Mouse (Mus musculus) frontal cortex, adult (tissue): ENCODE measurements around the gene Tmem101.

Source experiments
- ATAC-seq: cut with Nextera tagmentation; 2 replicates; pipeline ENCODE4 v1.9.2; 2017; ENCODE audit warnings: mild to moderate bottlenecking, moderate library complexity, mixed read lengths; ENCODE audit not compliant: low TSS enrichment

Tmem101 gene

DNA sequence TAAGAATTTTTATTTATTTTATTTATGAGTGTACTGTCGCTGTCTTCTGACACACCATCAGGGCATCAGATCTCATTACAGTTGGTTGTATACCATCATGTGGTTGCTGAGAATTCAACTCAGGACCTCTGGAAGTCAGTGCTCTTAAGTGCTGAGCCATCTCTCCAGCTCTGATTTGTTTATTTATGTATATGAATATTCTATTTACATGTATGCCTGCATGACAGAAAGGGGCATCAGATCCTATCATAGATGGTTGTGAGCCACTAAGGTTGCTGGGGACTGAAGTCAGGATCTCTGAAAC lies 534 bp upstream of the Tmem101 start:
- no peak for ATAC-seq

GRCm38 (mm10) chr11:102147213-102147989 lies 8.8 kb downstream of the Tmem101 start:
- ATAC-seq = no peak

- no peak for ATAC-seq
Observed at GRCm38 (mm10) chr11:102146531-102146930, 9.7 kb downstream of the Tmem101 start.

DNA sequence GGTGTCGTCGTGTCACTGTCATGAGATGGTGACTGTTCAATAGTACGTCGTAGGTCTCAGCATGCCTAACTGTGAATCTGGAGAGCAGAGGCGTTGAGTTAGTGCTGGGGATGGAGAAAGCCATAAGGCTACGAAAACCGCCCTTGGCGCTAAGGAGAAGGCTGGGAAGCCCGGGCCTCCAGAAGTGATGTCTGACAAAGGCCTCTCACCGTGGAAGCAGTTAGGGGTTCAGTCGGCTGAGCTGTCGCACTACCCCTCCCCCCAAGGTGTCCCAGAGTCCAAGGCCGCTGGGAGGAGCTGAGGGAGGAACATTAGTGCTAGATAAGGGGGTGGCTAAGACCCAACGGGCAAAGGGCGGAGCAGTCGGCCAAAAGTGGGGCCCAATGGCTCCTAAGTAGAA lies 10.2 kb downstream of the Tmem101 start:
- ATAC-seq = no peak

DNA sequence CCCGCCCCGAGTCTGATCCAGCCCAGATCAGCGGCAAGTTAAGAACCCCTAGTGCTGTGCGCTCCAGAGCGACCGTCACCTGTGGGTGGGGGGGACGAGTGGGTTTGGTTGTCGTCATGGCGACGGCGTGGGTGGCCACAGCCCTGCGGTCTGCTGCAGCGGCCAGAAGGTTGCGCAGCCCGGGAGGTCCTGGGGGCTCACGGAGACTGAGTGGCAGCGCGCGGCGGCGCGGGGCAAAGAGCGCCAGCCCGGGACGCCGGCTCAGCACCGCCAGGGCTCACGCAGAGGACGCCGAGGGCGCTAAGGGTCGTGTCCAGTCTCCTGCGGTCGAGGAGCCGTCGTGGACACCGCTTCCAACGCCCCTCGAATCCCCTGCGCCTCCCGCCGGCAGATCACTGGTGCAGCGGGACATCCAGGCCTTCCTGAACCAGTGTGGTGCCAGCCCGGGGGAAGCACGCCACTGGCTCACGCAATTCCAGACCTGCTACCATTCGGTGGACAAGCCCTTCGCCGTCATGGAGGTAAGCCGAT lies 10.7 kb downstream of the Tmem101 start, which contains the start of gene Nags:
Nags (plus strand) TSS at position 43 of the 531 bp plus-strand sequence.
- no peak for ATAC-seq

DNA sequence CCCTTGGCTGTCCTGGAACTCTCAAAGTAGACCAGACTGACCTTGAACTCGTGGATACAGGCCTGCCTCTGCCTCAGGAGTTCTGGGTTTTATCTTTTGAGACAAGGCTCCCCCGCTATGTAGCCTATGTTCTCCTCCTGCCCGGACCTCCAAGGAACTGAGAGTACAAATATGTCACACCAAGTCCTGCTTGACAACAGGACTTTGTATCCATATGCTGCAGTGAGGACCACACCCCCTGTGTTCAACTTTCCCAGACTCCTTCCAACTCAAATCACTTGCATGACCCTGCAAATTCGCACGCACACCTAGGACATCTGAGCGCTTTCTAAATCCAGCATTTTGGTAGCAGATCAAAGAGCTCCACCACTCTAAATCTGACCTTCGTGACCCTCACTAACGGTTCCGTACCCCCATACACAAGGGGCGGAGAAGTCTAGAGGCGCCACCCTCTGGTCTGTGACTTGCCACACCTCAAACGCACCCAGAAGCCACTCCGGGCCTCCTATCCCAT lies 11.2 kb downstream of the Tmem101 start:
- no peak for ATAC-seq

DNA sequence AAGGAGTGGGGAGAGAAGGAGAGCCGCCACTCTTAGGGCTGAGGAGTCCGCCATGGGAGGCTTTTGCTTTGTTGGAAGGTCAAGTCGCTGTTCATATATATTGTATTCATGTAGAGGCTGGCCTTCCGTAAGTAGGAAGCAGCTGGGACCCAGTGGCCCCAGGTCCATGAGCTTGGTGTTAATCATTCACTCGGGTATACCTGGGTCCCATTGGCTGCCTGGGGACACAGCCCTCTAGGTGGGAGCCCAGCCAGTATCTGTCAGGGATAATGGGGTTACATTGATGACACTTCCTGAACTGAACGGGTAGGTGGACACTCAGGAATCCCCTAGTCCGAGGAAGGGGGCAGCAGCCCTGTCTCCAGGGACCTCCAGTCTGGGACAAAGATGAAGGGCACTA lies 13.8 kb downstream of the Tmem101 start:
- no peak for ATAC-seq

GRCm38 (mm10) chr11:102140508-102140907 lies 15.7 kb downstream of the Tmem101 start:
- ATAC-seq = no peak

DNA sequence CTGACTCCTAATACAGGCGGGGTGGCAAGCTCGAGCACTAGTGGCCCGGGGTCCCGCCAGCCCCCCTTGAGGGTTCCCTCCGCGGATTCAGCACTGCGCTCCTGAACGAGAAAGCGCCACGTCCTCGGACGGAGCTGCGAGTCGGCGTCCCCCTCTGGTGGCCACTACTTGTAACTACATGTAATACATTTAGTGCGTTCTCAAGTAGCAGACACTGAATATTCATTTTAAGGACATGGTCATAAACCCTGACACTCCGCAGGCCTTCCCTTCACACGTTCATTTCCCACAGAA lies 17.8 kb downstream of the Tmem101 start:
- peak; percentile 34; the same call in 1 of the 2 replicates for ATAC-seq

GRCm38 (mm10) chr11:102137625-102138446 lies 18.4 kb downstream of the Tmem101 start:
- ATAC-seq = no peak

- no peak for ATAC-seq
Observed at GRCm38 (mm10) chr11:102134516-102134915, 21.7 kb downstream of the Tmem101 start.

- ATAC-seq = no peak
Observed at GRCm38 (mm10) chr11:102117386-102117785, 38.8 kb downstream of the Tmem101 start.

GRCm38 (mm10) chr11:102116241-102116640 lies 40.0 kb downstream of the Tmem101 start:
- no peak for ATAC-seq

DNA sequence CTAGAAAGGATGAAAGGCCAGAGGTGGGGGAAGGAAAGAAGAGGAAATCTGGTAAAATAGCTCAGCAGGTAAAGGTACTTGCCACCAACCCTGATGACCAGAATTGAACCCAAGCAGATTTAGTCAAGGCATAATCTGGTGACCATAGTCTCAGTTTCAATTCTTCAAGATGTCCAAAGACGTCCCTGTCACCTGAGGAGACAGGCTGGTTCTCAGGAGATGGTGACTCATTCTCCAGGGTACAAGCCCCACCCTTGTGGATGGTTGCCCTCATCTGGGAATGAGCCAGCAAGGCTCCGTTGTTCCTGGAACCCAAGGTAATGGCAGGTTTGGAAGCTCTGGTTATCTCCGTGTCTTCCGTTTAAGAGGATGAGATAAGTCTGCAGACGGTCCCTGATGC lies 44.6 kb downstream of the Tmem101 start:
- no peak for ATAC-seq

- ATAC-seq = no peak
Observed at GRCm38 (mm10) chr11:102107732-102108131, 48.5 kb downstream of the Tmem101 start, which contains the start of gene Pyy. Gene Pyy, minus strand, starts transcription at chr11:102107832.

DNA sequence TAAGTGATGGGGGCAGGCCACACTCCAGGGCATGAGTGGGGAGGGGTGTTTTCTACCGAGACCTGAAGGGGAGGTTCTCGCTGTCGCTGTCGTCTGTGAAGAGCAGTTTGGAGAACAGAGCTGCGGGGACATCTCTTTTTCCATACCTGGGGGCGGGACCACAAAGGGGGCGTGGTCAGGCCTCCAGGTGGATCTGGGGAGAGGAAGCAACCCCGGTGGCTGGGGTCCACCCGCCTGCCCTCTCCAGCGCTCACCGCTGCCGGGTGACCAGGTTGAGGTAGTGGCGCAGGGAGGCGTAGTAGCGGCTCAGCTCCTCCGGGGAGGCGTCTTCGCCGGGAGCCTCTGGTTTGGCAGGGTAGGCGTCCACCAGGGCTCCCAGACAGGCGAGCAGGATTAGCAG lies 49.3 kb downstream of the Tmem101 start:
- ATAC-seq = no peak
